Mouse (Mus musculus) lung, embryonic 14.5 days (tissue): Measurements from ENCODE around the gene Dkk3. TPM values are rescaled to one million over a fixed set of nuclear protein-coding genes. Genes with fewer than 3 reads are reported as not detected.

Experiments
- ATAC-seq: fragments of 200-750 bp; cut with Nextera tagmentation; 2 replicates; pipeline ENCODE4 v1.8.0; 2017; ENCODE audit warnings: mild to moderate bottlenecking, moderate TSS enrichment, moderate library complexity; ENCODE audit not compliant: insufficient read depth
- DNase-seq: peaks from one replicate; pipeline ENCODE4 v3.0.0-alpha.2; 2015
- H3K27ac ChIP-seq: fragments of 300-500 bp; sonication (generic); 2 replicates; pipeline ENCODE4 v1.5.1; 2014; ENCODE audit warnings: low read depth, mild to moderate bottlenecking, moderate library complexity
- H3K27me3 ChIP-seq: fragments of 300-500 bp; sonication (generic); 2 replicates; pipeline ENCODE4 v1.6.1; 2014; ENCODE audit warnings: low read length, control low read depth; ENCODE audit not compliant: insufficient read depth
- H3K36me3 ChIP-seq: fragments of 300-500 bp; sonication (generic); 2 replicates; pipeline ENCODE4 v1.6.1; 2014; ENCODE audit warnings: control low read depth; ENCODE audit not compliant: insufficient read depth
- H3K4me1 ChIP-seq: fragments of 300-500 bp; sonication (generic); 2 replicates; pipeline ENCODE4 v1.6.1; 2014; ENCODE audit warnings: antibody characterized with exemption, control low read depth; ENCODE audit not compliant: insufficient read depth
- H3K4me2 ChIP-seq: fragments of 300-500 bp; sonication (generic); 2 replicates; pipeline ENCODE4 v1.6.1; 2014; ENCODE audit warnings: mild to moderate bottlenecking
- H3K4me3 ChIP-seq: fragments of 300-500 bp; sonication (generic); 2 replicates; pipeline ENCODE4 v1.5.1; 2014; ENCODE audit warnings: low read depth, low read length
- H3K9ac ChIP-seq: fragments of 300-500 bp; sonication (generic); 2 replicates; pipeline ENCODE4 v1.6.1; 2014
- H3K9me3 ChIP-seq: fragments of 300-500 bp; sonication (generic); 2 replicates; pipeline ENCODE4 v1.6.1; 2016; ENCODE audit warnings: low read depth, low read length, control low read depth
- CTCF ChIP-seq: IDR thresholded peaks from 2 replicates; pipeline ENCODE4 v1.5.1; 2016; ENCODE audit warnings: antibody characterized with exemption, low read depth
- WGBS: fragments of 180-500 bp; shearing (Covaris S2); extraction: QIAGEN DNeasy Blood & Tissue Kit; methylation state at CpG from one replicate; pipeline ENCODE4 v1.1.7; 2014; 5-methylcytosine and 5-hydroxymethylcytosine counted together
- polyA plus RNA-seq: library from polyadenylated mRNA; unstranded; fragments of >200 nt; fragmentation: Nextera tagmentation; extraction: Ambion mirVana; gene quantifications from 2 replicates; pipeline ENCODE4 v1.2.1, GENCODE M21; 2014

Gene Dkk3
- polyA plus RNA-seq, 1 experiment from 2014 or later, result 25.1 TPM

- no peaks in the 10 kb centered on the region for H3K27me3 ChIP-seq
- no peak overlapping the region for H3K27ac ChIP-seq
- no peak overlapping the region for H3K4me3 ChIP-seq
- H3K9me3 ChIP-seq, result no peaks in the 10 kb centered on the region
- no peak for TF ChIP-seq CTCF
- no peaks in the 10 kb centered on the region for H3K4me1 ChIP-seq
- 0 out of 2 replicates have a peak, but pooled peaks cover 5% of the 10 kb centered on the region for H3K36me3 ChIP-seq
- no peak overlapping the region for H3K4me2 ChIP-seq
- no peak overlapping the region for H3K9ac ChIP-seq
- no peak for DNase-seq
- ATAC-seq, result no peak
- 87% methylated on average over 5 of the region's 5 CpGs for WGBS
Measured at GRCm38 (mm10) chr7:112123612-112124011, 35.2 kb downstream of the Dkk3 start.

GRCm38 (mm10) chr7:112121866-112122500, 36.9 kb downstream of the Dkk3 start:
- Histone ChIP-seq H3K9me3 (no peaks in the 10 kb centered on the region), H3K4me3 (no peak overlapping the region), H3K4me1 (no peaks in the 10 kb centered on the region), H3K36me3 (0 out of 2 replicates have a peak, but pooled peaks cover 5% of the 10 kb centered on the region), H3K27me3 (no peaks in the 10 kb centered on the region), H3K9ac (no peak overlapping the region), H3K27ac (no peak overlapping the region), H3K4me2 (no peak overlapping the region)
- TF ChIP-seq CTCF, result no peak
- WGBS, result 72% methylated on average over 11 of the region's 11 CpGs
- DNase-seq (no peak), ATAC-seq (no peak)

GRCm38 (mm10) chr7:112120861-112121810, 37.7 kb downstream of the Dkk3 start:
- Histone ChIP-seq H3K36me3 (0 out of 2 replicates have a peak, but pooled peaks cover 5% of the 10 kb centered on the region), H3K27me3 (no peaks in the 10 kb centered on the region), H3K27ac (no peak overlapping the region), H3K4me1 (no peaks in the 10 kb centered on the region), H3K4me2 (no peak overlapping the region), H3K9me3 (no peaks in the 10 kb centered on the region), H3K9ac (no peak overlapping the region), H3K4me3 (no peak overlapping the region)
- 67% methylated on average over 11 of the region's 11 CpGs for WGBS
- no peak for TF ChIP-seq CTCF
- peak; percentile 42 for DNase-seq
- no peak; the same call in 1 of the 2 replicates for ATAC-seq

- Histone ChIP-seq H3K27ac (no peak overlapping the region), H3K27me3 (no peaks in the 10 kb centered on the region), H3K4me2 (no peak overlapping the region), H3K4me1 (no peaks in the 10 kb centered on the region), H3K9me3 (no peaks in the 10 kb centered on the region), H3K36me3 (0 out of 2 replicates have a peak, but pooled peaks cover 5% of the 10 kb centered on the region), H3K9ac (no peak overlapping the region), H3K4me3 (no peak overlapping the region)
- 77% methylated on average over 7 of the region's 7 CpGs for WGBS
- ATAC-seq (no peak), DNase-seq (no peak)
- no peak for TF ChIP-seq CTCF
Measured at GRCm38 (mm10) chr7:112119248-112119647, 39.6 kb downstream of the Dkk3 start.

GRCm38 (mm10) chr7:112118086-112118485, 40.8 kb downstream of the Dkk3 start:
- H3K4me1 ChIP-seq, result no peaks in the 10 kb centered on the region
- H3K4me2 ChIP-seq, result no peak overlapping the region
- ATAC-seq (no peak), DNase-seq (no peak)
- TF ChIP-seq CTCF, result no peak
- 0 out of 2 replicates have a peak, but pooled peaks cover 5% of the 10 kb centered on the region for H3K36me3 ChIP-seq
- H3K4me3 ChIP-seq, result no peak overlapping the region
- no peak overlapping the region for H3K9ac ChIP-seq
- WGBS, result 83% methylated on average over 7 of the region's 7 CpGs
- H3K27ac ChIP-seq, result no peak overlapping the region
- H3K9me3 ChIP-seq, result no peaks in the 10 kb centered on the region
- no peaks in the 10 kb centered on the region for H3K27me3 ChIP-seq

GRCm38 (mm10) chr7:112117501-112117900, 41.4 kb downstream of the Dkk3 start:
- no peak overlapping the region for H3K4me2 ChIP-seq
- DNase-seq, result no peak
- 80% methylated on average over 7 of the region's 7 CpGs for WGBS
- no peak overlapping the region for H3K27ac ChIP-seq
- no peaks in the 10 kb centered on the region for H3K9me3 ChIP-seq
- no peak overlapping the region for H3K4me3 ChIP-seq
- no peaks in the 10 kb centered on the region for H3K27me3 ChIP-seq
- no peak overlapping the region for H3K9ac ChIP-seq
- H3K36me3 ChIP-seq, result peaks cover 10% of the 10 kb centered on the region
- TF ChIP-seq CTCF, result no peak
- no peak for ATAC-seq
- no peaks in the 10 kb centered on the region for H3K4me1 ChIP-seq
